Mouse (Mus musculus): Measurements from ENCODE around the gene Rbmxl1.

GRCm38 (mm10) chr8:78550752-78551134 lies 42.0 kb upstream of the Rbmxl1 start:
- no peak for TF ChIP-seq CTCF (IDR thresholded peaks at IDR 0.05)
- no peak for TF ChIP-seq POLR2A (IDR thresholded peaks at IDR 0.05; ENCODE audit: insufficient read depth, low read depth, low read length)
- TF ChIP-seq EP300 (IDR thresholded peaks at IDR 0.05; ENCODE audit: insufficient read depth, low read depth, low read length), result no peak
